Mouse (Mus musculus) granulocyte monocyte progenitor cell, adult 5-6 weeks (primary cell): ENCODE measurements around the gene Cttn. TPM values are rescaled to one million over a fixed set of nuclear protein-coding genes. Genes with fewer than 3 reads are reported as not detected.

Experiments
- ATAC-seq: replicated peaks from 2 replicates; pipeline ENCODE4 v1.8.0; 2016; ENCODE audit warnings: mild to moderate bottlenecking, moderate TSS enrichment, inconsistent platforms; ENCODE audit not compliant: poor library complexity, severe bottlenecking
- total RNA-seq, 2 experiments: library from RNA; stranded (forward) in 1 of 2; stranded (reverse) in 1 of 2; fragments of 200-712, 200-1000 nt in 1 of 2; fragments of >200 nt in 1 of 2; fragmentation: Nextera tagmentation in 1 of 2; gene quantifications; 2 replicates each; pipeline ENCODE4 v1.2.3; 2014 to 2017

Gene Cttn
- total RNA-seq (2014; fragmentation: Nextera tagmentation) (1.5 and 2.4 TPM in 2 replicates), total RNA-seq (2017) (2.3 and 6.8 TPM in 2 replicates)

GRCm38 (mm10) chr7:144470545-144471059 is at the start of gene Cttn:
Gene Cttn, minus strand, starts transcription at chr7:144471009.
- ATAC-seq = peak; percentile 58

DNA sequence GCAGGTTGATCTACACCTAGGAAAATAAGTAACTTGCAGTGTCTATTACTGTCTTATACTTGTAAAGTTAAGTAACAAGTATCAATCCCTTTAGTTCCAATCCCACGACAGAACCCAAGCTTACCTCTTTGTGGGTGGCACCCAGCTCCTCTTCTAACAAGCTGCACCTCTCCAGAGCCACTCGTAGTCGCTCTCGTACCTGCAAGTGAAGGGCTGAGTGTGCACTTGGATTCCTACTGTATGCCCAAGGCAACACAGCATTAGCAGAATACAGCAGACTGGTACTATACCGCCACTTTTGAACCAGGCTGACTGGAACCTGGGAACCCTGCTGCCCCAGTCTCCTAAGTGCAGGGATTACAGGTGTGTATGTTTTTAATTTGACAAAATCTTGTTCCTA is 49.0 kb upstream of the Cttn start:
- no peak for ATAC-seq

GRCm38 (mm10) chr7:144516711-144517110 is 45.9 kb upstream of the Cttn start:
- no peak for ATAC-seq

DNA sequence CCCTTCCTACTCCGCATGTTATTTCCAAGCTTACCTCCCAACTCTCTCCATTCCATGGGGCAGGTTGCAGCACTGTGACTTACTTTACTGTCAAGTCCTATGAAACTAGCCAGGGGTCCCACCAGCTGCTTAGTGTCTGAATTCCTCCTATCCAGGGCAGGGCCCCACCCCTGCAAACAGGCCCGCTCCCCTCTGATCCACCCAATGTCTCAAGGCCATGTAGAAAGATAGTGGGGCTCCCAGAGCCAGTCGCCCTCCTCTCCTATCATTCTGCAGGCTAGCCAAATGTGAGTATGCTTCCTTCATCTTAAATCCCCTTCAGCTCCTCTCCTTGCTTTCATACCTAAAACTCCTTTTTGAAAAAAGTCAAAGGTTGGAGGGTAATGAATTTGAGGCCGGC is 38.3 kb upstream of the Cttn start:
- ATAC-seq = no peak

DNA sequence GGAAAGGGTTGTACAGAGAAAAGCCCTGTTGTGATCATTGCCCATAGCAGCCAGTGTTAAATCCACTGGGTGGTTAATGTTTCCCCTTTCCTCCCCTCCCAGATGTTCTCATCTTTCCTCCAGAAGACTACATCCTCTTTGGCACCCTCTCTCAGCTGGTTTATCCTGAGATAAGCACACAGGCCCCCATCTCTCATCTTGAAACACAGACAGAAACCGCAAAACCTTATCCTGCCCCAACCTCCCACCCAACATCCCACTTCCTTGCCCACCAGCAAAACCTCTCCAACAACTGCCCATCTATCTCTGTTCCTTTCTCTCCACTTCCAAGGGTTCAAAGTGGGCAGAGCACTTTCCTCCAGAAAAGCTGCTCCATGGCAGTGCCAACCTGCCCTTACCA is 36.0 kb upstream of the Cttn start:
- no peak for ATAC-seq

DNA sequence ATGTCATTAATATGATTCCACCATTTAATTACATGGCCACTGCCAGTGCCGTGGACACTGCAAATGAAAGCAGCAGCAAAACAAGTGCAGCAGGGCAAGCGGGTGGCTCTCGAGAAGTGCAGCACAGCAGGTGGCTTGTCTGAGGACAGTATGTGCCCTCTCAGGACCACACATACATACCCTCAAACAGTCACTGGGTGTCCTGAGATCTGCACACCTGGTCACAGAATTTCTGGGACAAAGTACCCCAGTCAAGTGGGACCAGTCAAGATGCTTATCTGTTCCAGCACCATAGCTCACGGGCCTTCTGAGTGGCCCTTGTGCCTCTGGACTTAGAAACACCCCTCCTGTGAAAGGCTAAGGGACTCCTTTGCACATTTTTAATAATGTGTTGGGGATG is 33.1 kb upstream of the Cttn start:
- ATAC-seq = no peak

GRCm38 (mm10) chr7:144492931-144493330 is 22.1 kb upstream of the Cttn start:
- ATAC-seq = peak; percentile 66

- ATAC-seq = no peak
These were observed 19.5 kb upstream of the Cttn start for GRCm38 (mm10) chr7:144490201-144490873.

DNA sequence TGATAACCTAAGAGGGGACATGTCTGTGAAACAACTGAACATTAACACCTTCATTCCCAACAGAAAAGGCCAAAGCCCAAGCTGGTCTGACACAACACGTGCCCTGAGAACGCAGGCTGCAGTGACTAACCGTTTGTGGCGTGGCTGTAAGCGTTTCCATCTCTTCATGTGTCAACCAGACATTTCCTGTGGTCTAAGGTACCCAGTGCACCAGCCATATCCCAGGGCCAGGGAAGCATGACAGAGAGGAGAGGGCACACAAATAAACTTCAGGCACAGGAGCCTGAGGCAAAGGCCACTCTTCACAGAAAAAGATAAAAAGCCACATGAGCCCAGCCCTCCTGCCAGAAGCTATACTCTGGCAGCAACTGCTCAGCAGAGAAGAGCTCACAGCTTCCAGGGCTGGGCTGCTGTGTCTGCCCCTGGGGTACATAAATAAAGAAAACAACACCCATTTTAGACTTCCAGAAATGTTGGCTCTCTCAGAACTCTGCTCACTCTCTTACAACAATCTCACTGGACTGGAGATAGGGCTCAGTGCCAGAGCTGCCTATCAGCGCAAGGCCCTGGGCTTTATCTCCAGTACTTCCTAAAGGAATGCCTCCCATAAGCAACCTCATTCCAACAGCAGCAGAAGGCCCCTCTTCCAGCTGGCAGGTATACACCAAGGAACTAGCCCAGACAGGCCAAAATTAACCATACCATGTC is 18.4 kb upstream of the Cttn start:
- ATAC-seq = peak; percentile 50

- ATAC-seq = no peak
These were observed 9.5 kb upstream of the Cttn start for GRCm38 (mm10) chr7:144480314-144480713.

DNA sequence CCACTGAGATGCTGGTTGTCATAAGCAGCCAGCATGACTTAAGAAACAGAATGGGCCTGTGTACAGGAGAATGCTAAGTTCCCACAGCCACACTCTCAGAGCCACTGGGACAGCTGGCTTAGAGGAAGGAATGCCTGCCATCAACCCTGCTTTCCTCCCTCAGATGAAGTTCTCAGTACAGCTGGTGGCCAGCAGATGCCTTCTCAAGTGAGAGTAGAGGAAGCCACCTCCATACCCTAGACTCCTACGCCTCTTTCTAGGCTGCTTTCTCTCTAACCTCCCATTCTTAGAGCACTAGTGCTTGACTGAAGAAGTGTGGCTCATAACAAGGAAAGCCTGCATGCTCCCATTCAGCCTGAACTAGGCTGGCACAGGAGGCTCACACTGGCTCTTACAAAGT is 8.8 kb upstream of the Cttn start:
- no peak for ATAC-seq

GRCm38 (mm10) chr7:144475741-144476140 is 4.9 kb upstream of the Cttn start:
- no peak for ATAC-seq

- ATAC-seq = no peak
These were observed 2.7 kb upstream of the Cttn start for GRCm38 (mm10) chr7:144473486-144473885.

GRCm38 (mm10) chr7:144471103-144471502 is 294 bp upstream of the Cttn start:
- ATAC-seq = peak; percentile 56

GRCm38 (mm10) chr7:144469908-144470544 is 783 bp downstream of the Cttn start:
- ATAC-seq = peak; percentile 8; the same call in 1 of the 2 replicates

DNA sequence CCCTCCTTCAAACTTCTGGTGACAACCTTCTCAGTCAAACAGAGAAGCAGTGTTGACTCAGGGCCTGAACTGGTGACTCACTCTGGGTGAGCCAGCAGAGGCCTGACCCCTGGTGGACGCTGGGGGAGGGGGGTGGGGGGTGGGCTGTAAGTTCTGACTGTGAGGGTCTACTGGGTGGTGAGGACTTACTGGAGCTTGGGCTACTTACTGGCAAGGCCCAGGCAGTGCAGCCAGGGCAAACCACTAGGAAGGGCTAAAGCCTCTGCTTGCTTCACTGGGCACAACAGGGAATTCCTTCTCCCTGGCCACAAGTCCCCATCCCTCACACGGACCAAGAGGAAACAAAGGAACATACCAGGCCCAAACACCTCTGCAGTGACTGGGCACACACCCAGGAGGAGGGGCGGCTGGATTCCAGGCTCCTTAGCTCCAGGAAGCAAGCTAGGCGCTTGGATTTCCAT is 1.6 kb downstream of the Cttn start:
- no peak for ATAC-seq

DNA sequence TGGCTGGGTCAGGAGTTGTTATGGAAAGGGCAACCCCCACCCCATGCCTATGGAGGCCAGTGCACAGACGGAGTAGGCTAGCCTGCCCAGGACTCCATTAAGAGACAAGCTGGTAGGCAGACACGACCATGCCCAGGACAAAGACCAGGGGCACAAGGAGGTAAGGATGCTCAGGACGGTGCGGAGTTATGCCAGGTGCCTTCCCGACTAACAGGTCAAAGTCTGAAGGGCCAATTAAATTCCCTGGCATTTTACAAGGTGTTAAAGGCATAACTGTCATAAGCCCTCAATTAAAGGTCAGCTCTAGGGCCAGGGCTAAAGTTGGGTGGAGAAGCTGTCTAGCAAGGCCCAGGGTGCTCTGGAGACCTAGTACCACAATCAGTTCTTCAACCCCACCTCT is 2.1 kb downstream of the Cttn start:
- ATAC-seq = no peak

DNA sequence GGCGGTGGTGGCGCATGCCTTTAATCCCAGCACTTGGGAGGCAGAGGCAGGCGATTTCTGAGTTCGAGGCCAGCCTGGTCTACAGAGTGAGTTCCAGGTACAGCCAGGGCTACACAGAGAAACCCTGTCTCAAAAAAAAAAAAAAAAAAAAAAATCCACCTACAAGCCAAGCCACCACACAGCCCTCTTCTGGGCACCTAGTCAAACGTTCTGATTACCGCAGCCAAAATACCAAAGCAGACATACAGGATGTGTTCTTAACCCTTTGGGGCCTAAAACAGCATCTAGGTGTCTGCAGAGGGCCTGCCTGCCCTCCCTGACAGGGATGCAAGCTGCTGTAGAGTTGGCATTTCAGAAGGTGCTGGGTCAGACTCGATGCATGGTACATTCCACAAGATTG is 8.2 kb downstream of the Cttn start:
- no peak for ATAC-seq

DNA sequence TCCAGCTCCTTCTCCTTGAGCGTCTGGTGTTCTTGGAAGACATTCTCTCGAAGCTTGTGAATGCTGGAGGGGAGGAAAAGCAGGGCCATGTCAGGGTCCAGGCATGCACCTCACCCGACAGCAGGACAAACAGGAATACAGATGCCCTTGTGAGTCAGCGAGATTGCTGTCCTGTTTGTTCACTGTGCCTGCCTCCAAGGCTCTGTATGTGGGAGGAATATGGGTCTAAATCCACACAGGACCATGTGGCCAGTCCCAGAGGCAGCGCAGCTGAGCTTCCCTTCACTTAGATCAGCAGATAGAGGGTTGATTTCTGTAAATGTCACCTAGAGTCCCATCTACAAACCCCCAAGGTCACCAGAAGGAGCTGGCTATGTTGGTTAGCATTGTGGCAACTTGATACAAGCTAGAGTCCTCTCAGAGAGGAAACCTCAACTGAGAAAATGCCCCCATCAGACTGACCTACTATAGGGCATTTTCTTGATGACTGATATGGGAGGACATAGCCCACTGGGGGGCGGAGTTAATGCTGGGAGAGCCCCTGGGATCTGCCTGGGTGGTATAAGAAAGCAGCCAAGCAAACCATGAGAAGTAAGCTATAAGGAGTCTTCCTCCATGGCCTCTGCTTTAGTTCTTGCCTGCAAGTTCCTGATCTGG is 9.4 kb downstream of the Cttn start:
- ATAC-seq = no peak

GRCm38 (mm10) chr7:144458881-144459280 is 11.9 kb downstream of the Cttn start:
- no peak for ATAC-seq

GRCm38 (mm10) chr7:144450661-144451060 is 20.1 kb downstream of the Cttn start:
- ATAC-seq = no peak
